Mouse (Mus musculus) layer of hippocampus, postnatal 36 days (tissue): Measurements from ENCODE around the gene Rpp40. TPM values are rescaled to one million over a fixed set of nuclear protein-coding genes. Genes with fewer than 3 reads are reported as not detected.

Experiments used
- DNase-seq, 2 experiments: peaks; one replicate each; pipeline ENCODE4 v3.0.0; 2022
- total RNA-seq, 2 experiments: library from RNA; stranded (reverse); gene quantifications; 2 replicates each; pipeline ENCODE4 v1.2.3; 2021

Gene Rpp40
- total RNA-seq, 2 experiments from 2014 or later = 6.2 to 9.1 TPM

GRCm38 (mm10) chr13:35851581-35851980, 54.6 kb downstream of the Rpp40 start:
- DNase-seq = no peak

GRCm38 (mm10) chr13:35848694-35849093, 57.5 kb downstream of the Rpp40 start:
- DNase-seq = no peak

DNA sequence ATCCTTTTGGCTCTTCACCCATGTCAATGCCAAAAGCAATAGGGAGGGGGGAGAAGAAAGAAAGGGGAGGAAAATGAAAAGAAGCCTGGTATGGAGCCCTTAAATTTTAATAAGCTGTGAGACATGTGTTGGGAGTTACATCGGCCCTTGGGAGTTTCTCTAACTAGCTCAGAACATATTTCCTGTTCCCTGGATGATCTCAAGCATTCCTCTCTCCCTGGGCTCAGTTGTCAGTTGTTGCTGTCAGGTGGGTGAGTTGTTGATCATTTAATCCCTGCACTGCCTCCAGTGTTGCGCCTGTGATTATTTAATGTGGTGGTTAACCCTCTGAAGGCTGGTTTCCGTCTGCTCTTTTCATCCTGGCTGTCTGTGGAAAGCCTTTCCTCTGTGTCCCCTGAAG, 60.9 kb downstream of the Rpp40 start:
- DNase-seq = no peak

Other genes with a start within 250 kb of the Rpp40 start
- gene Cdyl, start 246.5 kb downstream of the Rpp40 start, total RNA-seq = 10 to 100 TPM; 24.6 to 27.8 TPM
- gene Ppp1r3g, start 52.5 kb upstream of the Rpp40 start, total RNA-seq = 10 to 100 TPM; 10.7 to 13.6 TPM
- 10 to 100 TPM; 37.4 to 39.0 TPM for gene Fars2, start 211.1 kb upstream of the Rpp40 start, total RNA-seq
- gene Lyrm4, start 211.2 kb upstream of the Rpp40 start, total RNA-seq = 10 to 100 TPM; 20.2 to 21.8 TPM